Mouse (Mus musculus) gastrocnemius, adult 8-10 months (tissue): ENCODE measurements around the gene Exoc3l4. TPM values are rescaled to one million over a fixed set of nuclear protein-coding genes. Genes with fewer than 3 reads are reported as not detected.

Experiments
- DNase-seq, 2 experiments: peaks; one replicate each; pipeline ENCODE4 v3.0.0; 2022; ENCODE audit warnings: low spot score in 2 of 2
- total RNA-seq, 4 experiments: library from RNA; stranded (reverse); gene quantifications; 2 replicates each; pipeline ENCODE4 v1.2.4; 2022

The Exoc3l4 gene
- total RNA-seq, 4 experiments from 2014 or later, result 0.72 to 3.2 (median 2.7) TPM

- DNase-seq, result no peak
These were observed 17.4 kb downstream of the Exoc3l4 start for GRCm38 (mm10) chr12:111434164-111434744.

GRCm38 (mm10) chr12:111434745-111435327 lies 18.0 kb downstream of the Exoc3l4 start:
- DNase-seq, result no peak

GRCm38 (mm10) chr12:111436170-111436569 lies 19.4 kb downstream of the Exoc3l4 start:
- no peak for DNase-seq

- no peak for DNase-seq
These were observed 19.8 kb downstream of the Exoc3l4 start for GRCm38 (mm10) chr12:111436640-111437039.

- DNase-seq, result no peak
These were observed 20.5 kb downstream of the Exoc3l4 start for GRCm38 (mm10) chr12:111437222-111437900.

GRCm38 (mm10) chr12:111438850-111439249 lies 22.0 kb downstream of the Exoc3l4 start:
- DNase-seq, result no peak

GRCm38 (mm10) chr12:111440701-111441373 lies 24.0 kb downstream of the Exoc3l4 start:
- DNase-seq, result no peak

- DNase-seq, result no peak
These were observed 24.7 kb downstream of the Exoc3l4 start for GRCm38 (mm10) chr12:111441523-111441922.

- peak; percentile 78 to 84 for DNase-seq
These were observed 25.6 kb downstream of the Exoc3l4 start, which contains the start of gene Tnfaip2 for GRCm38 (mm10) chr12:111442309-111443010. Tnfaip2 (plus strand) TSS chr12:111442469.

- no peak for DNase-seq
These were observed 26.4 kb downstream of the Exoc3l4 start for GRCm38 (mm10) chr12:111443011-111443870.

GRCm38 (mm10) chr12:111443921-111444831 lies 27.4 kb downstream of the Exoc3l4 start:
- DNase-seq, result no peak

- DNase-seq, result no peak
These were observed 28.5 kb downstream of the Exoc3l4 start for GRCm38 (mm10) chr12:111445161-111445889.

GRCm38 (mm10) chr12:111445890-111446613 lies 29.2 kb downstream of the Exoc3l4 start:
- DNase-seq, result no peak

- no peak for DNase-seq
These were observed 29.9 kb downstream of the Exoc3l4 start for GRCm38 (mm10) chr12:111446745-111447144.

- no peak for DNase-seq
These were observed 30.5 kb downstream of the Exoc3l4 start for GRCm38 (mm10) chr12:111447350-111447749.

- peak in 1 of 2 experiments; percentile 62 for DNase-seq
These were observed 31.3 kb downstream of the Exoc3l4 start for GRCm38 (mm10) chr12:111447898-111448760.
